Mouse (Mus musculus) embryo, embryonic 9.5 days (tissue): ENCODE data around the gene Gm21915.
A peak's percentile ranks its signal among the peaks of the same experiment; 100 is the strongest.

ENCODE experiments used
- DNase-seq: peaks from one replicate; pipeline ENCODE4 v3.0.0-alpha.2; 2017; ENCODE audit errors: extremely low spot score

Gm21915 gene

GRCm38 (mm10) chr9:40666190-40666803 is 4.1 kb upstream of the Gm21915 start:
- DNase-seq: no peak

- peak; percentile 36 for DNase-seq
Observed at GRCm38 (mm10) chr9:40671323-40671930, 1.0 kb downstream of the Gm21915 start.

GRCm38 (mm10) chr9:40675203-40675958 is 5.0 kb downstream of the Gm21915 start:
- no peak for DNase-seq

GRCm38 (mm10) chr9:40678653-40679052 is 8.2 kb downstream of the Gm21915 start:
- DNase-seq: no peak

GRCm38 (mm10) chr9:40685801-40686420 is 15.5 kb downstream of the Gm21915 start, which contains the start of gene Clmp:
Gene Clmp (plus strand): TSS chr9:40685962.
- DNase-seq: peak; percentile 75

GRCm38 (mm10) chr9:40686421-40686899 is 16.0 kb downstream of the Gm21915 start:
- DNase-seq: peak; percentile 74

GRCm38 (mm10) chr9:40687053-40687452 is 16.6 kb downstream of the Gm21915 start:
- no peak for DNase-seq

- DNase-seq: no peak
Observed at GRCm38 (mm10) chr9:40687553-40687952, 17.1 kb downstream of the Gm21915 start.

GRCm38 (mm10) chr9:40690511-40690910 is 20.1 kb downstream of the Gm21915 start:
- DNase-seq: no peak

GRCm38 (mm10) chr9:40693026-40693425 is 22.6 kb downstream of the Gm21915 start:
- no peak for DNase-seq

- DNase-seq: no peak
Observed at GRCm38 (mm10) chr9:40693768-40694167, 23.4 kb downstream of the Gm21915 start.

- DNase-seq: no peak
Observed at GRCm38 (mm10) chr9:40694284-40694683, 23.9 kb downstream of the Gm21915 start.

GRCm38 (mm10) chr9:40696086-40696485 is 25.7 kb downstream of the Gm21915 start:
- no peak for DNase-seq

- DNase-seq: no peak
Observed at GRCm38 (mm10) chr9:40699194-40699593, 28.8 kb downstream of the Gm21915 start.

- no peak for DNase-seq
Observed at GRCm38 (mm10) chr9:40700253-40700652, 29.8 kb downstream of the Gm21915 start.

- peak; percentile 46 for DNase-seq
Observed at GRCm38 (mm10) chr9:40704364-40705276, 34.2 kb downstream of the Gm21915 start.

GRCm38 (mm10) chr9:40708448-40709140 is 38.2 kb downstream of the Gm21915 start:
- DNase-seq: no peak

GRCm38 (mm10) chr9:40709141-40709537 is 38.7 kb downstream of the Gm21915 start:
- no peak for DNase-seq

- no peak for DNase-seq
Observed at GRCm38 (mm10) chr9:40709587-40709986, 39.2 kb downstream of the Gm21915 start.

GRCm38 (mm10) chr9:40709991-40710390 is 39.6 kb downstream of the Gm21915 start:
- DNase-seq: no peak

- DNase-seq: no peak
Observed at GRCm38 (mm10) chr9:40711654-40712053, 41.2 kb downstream of the Gm21915 start.
